In the genomic region with DNA sequence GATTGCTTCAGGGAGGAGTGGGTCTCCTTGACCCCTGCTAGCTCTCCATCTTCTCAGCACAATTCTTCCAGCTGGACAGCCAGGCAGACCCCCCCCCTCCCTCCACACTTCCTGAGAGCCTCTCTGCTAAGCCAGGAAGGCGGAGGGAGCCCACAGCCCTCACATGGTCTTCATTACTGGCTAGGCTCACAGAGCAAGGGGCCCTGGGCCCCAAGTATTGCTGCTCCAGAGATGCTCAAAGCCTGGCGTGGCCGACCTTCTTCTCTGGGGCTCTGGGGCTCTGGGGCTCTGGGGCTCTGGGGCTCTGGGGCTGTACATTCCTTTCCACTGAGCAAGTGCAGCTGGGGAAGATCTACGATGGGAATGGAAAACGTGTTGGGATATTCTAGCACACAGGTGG, we compare ENCODE assay signal across 8 mouse cellular contexts. TPM values are rescaled to one million over a fixed set of nuclear protein-coding genes. Genes with fewer than 3 reads are reported as not detected.
DNase-seq lines count a peak whose midpoint lies in the region; ATAC-seq lines count a peak whose summit lies in the region.

No protein-coding gene starts in this region.

- H3K9me3 ChIP-seq in heart, embryonic 13.5 days: no peaks in the 10 kb centered on the region
- H3K9me3 ChIP-seq in neural tube, embryonic 15.5 days (replicated peaks): no peaks in the 10 kb centered on the region
- no peaks in the 10 kb centered on the region for H3K9me3 ChIP-seq in limb, embryonic 11.5 days (ENCODE audit: control insufficient read depth, low read length)

- WGBS in heart, embryonic 13.5 days: 30% methylated on average over 5 of the region's 5 CpGs
- WGBS in neural tube, embryonic 15.5 days: 61% methylated on average over 5 of the region's 5 CpGs
- 9% methylated on average over 5 of the region's 5 CpGs for WGBS in limb, embryonic 11.5 days

- H3K27ac ChIP-seq in heart, embryonic 13.5 days (replicated peaks): peak overlapping the region; percentile 60
- H3K27ac ChIP-seq in neural tube, embryonic 15.5 days (replicated peaks): no peak overlapping the region
- peak overlapping the region; percentile 89 for H3K27ac ChIP-seq in limb, embryonic 11.5 days (replicated peaks; ENCODE audit: low read depth, low read length)

- H3K27me3 ChIP-seq in heart, embryonic 13.5 days (replicated peaks): no peaks in the 10 kb centered on the region
- H3K27me3 ChIP-seq in neural tube, embryonic 15.5 days (replicated peaks): no peaks in the 10 kb centered on the region
- no peaks in the 10 kb centered on the region for H3K27me3 ChIP-seq in limb, embryonic 11.5 days (ENCODE audit: control insufficient read depth, insufficient read depth, low read length)

- H3K4me1 ChIP-seq in heart, embryonic 13.5 days: peaks cover 51% of the 10 kb centered on the region
- H3K4me1 ChIP-seq in neural tube, embryonic 15.5 days: peaks cover 42% of the 10 kb centered on the region
- H3K4me1 ChIP-seq in limb, embryonic 11.5 days (ENCODE audit: control insufficient read depth, insufficient read depth, low read length): peaks cover 55% of the 10 kb centered on the region

- no peaks in the 10 kb centered on the region for H3K36me3 ChIP-seq in heart, embryonic 13.5 days
- no peaks in the 10 kb centered on the region for H3K36me3 ChIP-seq in neural tube, embryonic 15.5 days
- no peaks in the 10 kb centered on the region for H3K36me3 ChIP-seq in limb, embryonic 11.5 days (ENCODE audit: control insufficient read depth, insufficient read depth, low read length)

- no peak overlapping the region for H3K4me2 ChIP-seq in heart, embryonic 13.5 days
- H3K4me2 ChIP-seq in neural tube, embryonic 15.5 days: no peak overlapping the region
- no peak overlapping the region for H3K4me2 ChIP-seq in limb, embryonic 11.5 days (ENCODE audit: low read depth, severe bottlenecking)

- peak overlapping the region; percentile 2; the same call in 1 of the 2 replicates for H3K9ac ChIP-seq in heart, embryonic 13.5 days
- no peak overlapping the region for H3K9ac ChIP-seq in neural tube, embryonic 15.5 days (replicated peaks)
- no peak overlapping the region for H3K9ac ChIP-seq in limb, embryonic 11.5 days (ENCODE audit: low read length)

- DNase-seq in heart, adult 8-10 months (ENCODE audit: low spot score): no peak
- peak; percentile 57 for DNase-seq in neural tube, embryonic 10.5 days (ENCODE audit: extremely low spot score, low spot score)
- DNase-seq in limb, embryonic 11.5 days (ENCODE audit: low spot score): peak; percentile 81
- no peak for DNase-seq in cerebellum, adult 11 months
- no peak for DNase-seq in right cerebral cortex, postnatal 4 days
- DNase-seq in ovary, postnatal 10 days (ENCODE audit: low spot score): no peak

- no peak overlapping the region for H3K4me3 ChIP-seq in heart, embryonic 13.5 days
- no peak overlapping the region for H3K4me3 ChIP-seq in neural tube, embryonic 15.5 days (replicated peaks)
- H3K4me3 ChIP-seq in limb, embryonic 11.5 days (ENCODE audit: low read depth, low read length): no peak overlapping the region

- no peak for ATAC-seq in heart, embryonic 13.5 days (ENCODE audit: extremely low read depth, insufficient number of reproducible peaks, low FRiP score, low TSS enrichment)
- no peak for ATAC-seq in neural tube, embryonic 15.5 days (ENCODE audit: low FRiP score)
- ATAC-seq in limb, embryonic 11.5 days (ENCODE audit: insufficient number of reproducible peaks, low FRiP score, low TSS enrichment, low read depth): peak; percentile 71

RNA-seq across cellular contexts. Expression of a gene that starts 39.9 kb away (rescaled TPM):
- polyA plus RNA-seq in heart, embryonic 13.5 days (2015; fragmentation: Nextera tagmentation; extraction: Ambion mirVana): 103 and 130 TPM in 2 replicates
- under 1 TPM in 3 of 4 experiments, not detected in 1; 0.23 to 0.69 (median 0.47) TPM for total RNA-seq in heart, adult 8-10 months (2022)
- 96.8 and 132 TPM in 2 replicates for polyA plus RNA-seq in neural tube, embryonic 15.5 days (2015; fragmentation: Nextera tagmentation; extraction: Ambion mirVana)
- 95.6 and 121 TPM in 2 replicates for polyA plus RNA-seq in limb, embryonic 11.5 days (2014; fragmentation: Nextera tagmentation; extraction: Ambion mirVana)

Comparison
In these comparisons a context has a peak if more than half of its experiments do, and no peak if none do; other contexts are left out.
1. DNase-seq: peak in neural tube, embryonic 10.5 days (single experiment) and limb, embryonic 11.5 days (single experiment); none in heart, adult 8-10 months (single experiment), cerebellum, adult 11 months (single experiment), right cerebral cortex, postnatal 4 days (single experiment) and ovary, postnatal 10 days (single experiment).